Mouse (Mus musculus) testis, adult 2 months (tissue): ENCODE data around the gene Igsf9. TPM values are rescaled to one million over a fixed set of nuclear protein-coding genes. Genes with fewer than 3 reads are reported as not detected.

Experiments used
- H3K27ac ChIP-seq: fragments of 200-500 bp; 2 replicates; pipeline ENCODE4 v1.5.1; 2012; ENCODE audit warnings: low read depth, low read length; ENCODE audit not compliant: control insufficient read depth, insufficient read depth
- H3K27me3 ChIP-seq: fragments of 200-500 bp; 2 replicates; pipeline ENCODE4 v1.6.1; 2012; ENCODE audit warnings: mild to moderate bottlenecking, low read length, moderate library complexity; ENCODE audit not compliant: control insufficient read depth, insufficient read depth
- H3K36me3 ChIP-seq: fragments of 200-500 bp; 2 replicates; pipeline ENCODE4 v1.6.1; 2012; ENCODE audit warnings: mild to moderate bottlenecking, low read length; ENCODE audit not compliant: control insufficient read depth, insufficient read depth
- H3K4me1 ChIP-seq: fragments of 200-500 bp; 2 replicates; pipeline ENCODE4 v1.6.1; 2012; ENCODE audit warnings: low read length; ENCODE audit not compliant: control insufficient read depth, insufficient read depth
- H3K4me3 ChIP-seq: fragments of 200-500 bp; 2 replicates; pipeline ENCODE4 v1.5.1; 2012; ENCODE audit warnings: low read depth, mild to moderate bottlenecking, low read length, moderate library complexity, mixed read lengths; ENCODE audit not compliant: control insufficient read depth
- CTCF ChIP-seq: fragments of 200-500 bp; IDR thresholded peaks from 2 replicates; pipeline ENCODE4 v1.5.1; 2012; ENCODE audit warnings: low read depth, mild to moderate bottlenecking, inconsistent platforms, low read length, moderate library complexity; ENCODE audit not compliant: control insufficient read depth, insufficient read depth, insufficient replicate concordance
- POLR2A ChIP-seq: fragments of 200-500 bp; IDR thresholded peaks from 2 replicates; pipeline ENCODE4 v1.6.1; 2012; ENCODE audit warnings: low read depth, mild to moderate bottlenecking, inconsistent platforms, low read length, moderate library complexity; ENCODE audit not compliant: control insufficient read depth
- polyA plus RNA-seq: library from polyadenylated mRNA; depleted of rRNA; stranded (reverse); fragments of >200 nt; gene quantifications from 2 replicates; pipeline ENCODE4 v1.2.3, GENCODE M21; 2012

The Igsf9 gene
- polyA plus RNA-seq, 1 experiment, result 66.1 TPM

GRCm38 (mm10) chr1:172481111-172481510, 477 bp upstream of the Igsf9 start:
- Histone ChIP-seq H3K4me3 (peak overlapping the region; percentile 55), H3K27me3 (peaks cover 2% of the 10 kb centered on the region), H3K36me3 (no peaks in the 10 kb centered on the region), H3K27ac (no peak overlapping the region), H3K4me1 (peaks cover 6% of the 10 kb centered on the region)
- no peak for TF ChIP-seq POLR2A

GRCm38 (mm10) chr1:172482518-172483360, 1.2 kb downstream of the Igsf9 start:
- Histone ChIP-seq H3K4me1 (peaks cover 6% of the 10 kb centered on the region), H3K4me3 (peak overlapping the region; percentile 76), H3K27me3 (peaks cover 2% of the 10 kb centered on the region), H3K27ac (no peak overlapping the region), H3K36me3 (no peaks in the 10 kb centered on the region)
- TF ChIP-seq POLR2A (no peak), CTCF (no peak)

- H3K4me1 ChIP-seq, result peaks cover 6% of the 10 kb centered on the region
- H3K27ac ChIP-seq, result no peak overlapping the region
Measured at GRCm38 (mm10) chr1:172483361-172483660, 1.7 kb downstream of the Igsf9 start.

GRCm38 (mm10) chr1:172484236-172484635, 2.6 kb downstream of the Igsf9 start:
- Histone ChIP-seq H3K4me3 (peak overlapping the region; percentile 76), H3K4me1 (peaks cover 6% of the 10 kb centered on the region), H3K27ac (no peak overlapping the region), H3K27me3 (peaks cover 2% of the 10 kb centered on the region), H3K36me3 (no peaks in the 10 kb centered on the region)
- TF ChIP-seq POLR2A, result no peak

More at GRCm38 (mm10) chr1:172483361-172483660, 1.7 kb downstream of the Igsf9 start:
- Histone ChIP-seq H3K4me3 (peak overlapping the region; percentile 76), H3K36me3 (no peaks in the 10 kb centered on the region), H3K27me3 (peaks cover 2% of the 10 kb centered on the region)
- no peak for TF ChIP-seq CTCF
- no peak for TF ChIP-seq POLR2A

GRCm38 (mm10) chr1:172484671-172485070, 3.1 kb downstream of the Igsf9 start:
- Histone ChIP-seq H3K27me3 (peaks cover 2% of the 10 kb centered on the region), H3K4me3 (peak overlapping the region; percentile 76), H3K4me1 (peaks cover 6% of the 10 kb centered on the region), H3K27ac (no peak overlapping the region), H3K36me3 (no peaks in the 10 kb centered on the region)
- no peak for TF ChIP-seq CTCF
- no peak for TF ChIP-seq POLR2A

DNA sequence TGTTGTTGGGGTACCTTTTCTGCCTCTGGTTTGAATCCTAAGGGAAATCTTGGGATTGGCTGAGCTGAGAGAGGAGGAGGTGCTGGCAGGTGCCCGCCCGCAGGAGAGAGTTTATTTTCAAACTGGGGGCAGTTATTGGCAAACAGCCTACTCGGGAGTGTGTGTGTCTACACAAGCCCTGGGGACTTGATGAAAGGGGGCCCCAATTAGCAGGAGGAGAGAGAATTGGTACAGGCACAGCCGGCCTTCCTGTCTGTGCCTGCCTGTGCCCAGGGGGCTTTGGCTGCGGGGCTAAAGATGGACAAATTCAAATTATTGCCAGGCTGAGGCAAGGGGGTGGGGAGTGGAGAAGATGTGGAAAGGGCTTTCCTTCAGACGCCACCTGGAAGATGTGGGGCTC, 4.2 kb downstream of the Igsf9 start:
- Histone ChIP-seq H3K4me1 (peaks cover 13% of the 10 kb centered on the region), H3K27ac (peak overlapping the region; percentile 5; the same call in 1 of the 2 replicates), H3K4me3 (peak overlapping the region; percentile 76), H3K27me3 (peaks cover 2% of the 10 kb centered on the region), H3K36me3 (no peaks in the 10 kb centered on the region)
- TF ChIP-seq CTCF, result no peak
- TF ChIP-seq POLR2A, result no peak

- no peaks in the 10 kb centered on the region for H3K36me3 ChIP-seq
- peak overlapping the region; percentile 76 for H3K4me3 ChIP-seq
- peak overlapping the region; percentile 5; the same call in 1 of the 2 replicates for H3K27ac ChIP-seq
- peaks cover 2% of the 10 kb centered on the region for H3K27me3 ChIP-seq
- no peak for TF ChIP-seq POLR2A
- no peak for TF ChIP-seq CTCF
- H3K4me1 ChIP-seq, result peaks cover 13% of the 10 kb centered on the region
Measured at GRCm38 (mm10) chr1:172486236-172486635, 4.6 kb downstream of the Igsf9 start.

GRCm38 (mm10) chr1:172486651-172487050, 5.1 kb downstream of the Igsf9 start:
- Histone ChIP-seq H3K4me3 (peak overlapping the region; percentile 26), H3K27me3 (peaks cover under 1% of the 10 kb centered on the region), H3K27ac (no peak overlapping the region), H3K4me1 (peaks cover 13% of the 10 kb centered on the region), H3K36me3 (no peaks in the 10 kb centered on the region)
- TF ChIP-seq POLR2A (no peak), CTCF (no peak)
